Mouse (Mus musculus): ENCODE measurements at regions not wholly inside any gene's neighbourhood (a gene's known extent, or its start where the extent isn't known, plus 50 kb on each side); places are given as distances from the start of the nearest gene placed in this dataset.

- no peak for DNase-seq
Measured at GRCm38 (mm10) chr7:71475383-71475782, 124.1 kb upstream of the Gm10295 start.

- no peak for DNase-seq
Measured at GRCm38 (mm10) chr7:71472384-71473141, 121.3 kb upstream of the Gm10295 start.

- peak; percentile 76 to 84 for DNase-seq
Measured at GRCm38 (mm10) chr7:71471658-71472383, 120.5 kb upstream of the Gm10295 start.

GRCm38 (mm10) chr7:71471319-71471657 is 120.0 kb upstream of the Gm10295 start:
- no peak for DNase-seq

GRCm38 (mm10) chr7:71470418-71470817 is 119.1 kb upstream of the Gm10295 start:
- peak; percentile 30 to 32 for DNase-seq

GRCm38 (mm10) chr7:71469951-71470350 is 118.7 kb upstream of the Gm10295 start:
- DNase-seq: no peak

GRCm38 (mm10) chr7:71467436-71468127 is 116.3 kb upstream of the Gm10295 start:
- peak; percentile 47 to 58 for DNase-seq

- DNase-seq: no peak
Measured at GRCm38 (mm10) chr7:71464127-71464526, 112.8 kb upstream of the Gm10295 start.

GRCm38 (mm10) chr7:71463565-71463964 is 112.3 kb upstream of the Gm10295 start:
- DNase-seq: no peak

GRCm38 (mm10) chr7:71459805-71460204 is 108.5 kb upstream of the Gm10295 start:
- DNase-seq: no peak

- DNase-seq: peak; percentile 26 to 46
Measured at GRCm38 (mm10) chr7:71458104-71458754, 106.9 kb upstream of the Gm10295 start.

GRCm38 (mm10) chr7:71457409-71458103 is 106.3 kb upstream of the Gm10295 start:
- peak; percentile 14 for DNase-seq

- peak; percentile 25 to 40 for DNase-seq
Measured at GRCm38 (mm10) chr7:71456421-71456820, 105.1 kb upstream of the Gm10295 start.

- DNase-seq: no peak
Measured at GRCm38 (mm10) chr7:71440330-71441240, 89.3 kb upstream of the Gm10295 start.

- no peak for DNase-seq
Measured at GRCm38 (mm10) chr7:71425982-71426381, 74.7 kb upstream of the Gm10295 start.

GRCm38 (mm10) chr7:71419261-71419660 is 68.0 kb upstream of the Gm10295 start:
- DNase-seq: peak in 1 of 2 experiments; percentile 28

- no peak for DNase-seq
Measured at GRCm38 (mm10) chr7:71418856-71419255, 67.6 kb upstream of the Gm10295 start.

- no peak for DNase-seq
Measured at GRCm38 (mm10) chr7:71414756-71415155, 63.5 kb upstream of the Gm10295 start.

GRCm38 (mm10) chr7:71413121-71413520 is 61.8 kb upstream of the Gm10295 start:
- DNase-seq: no peak

- DNase-seq: peak; percentile 92 to 94
Measured at GRCm38 (mm10) chr7:71412079-71412478, 60.8 kb upstream of the Gm10295 start.

GRCm38 (mm10) chr7:71411293-71412011 is 60.2 kb upstream of the Gm10295 start:
- DNase-seq: peak; percentile 55 to 75

All from kidney, postnatal 4 days (tissue).